Mouse (Mus musculus): ENCODE results near the gene Stard10. TPM values are rescaled to one million over a fixed set of nuclear protein-coding genes. Genes with fewer than 3 reads are reported as not detected.

The Stard10 gene
- polyA plus RNA-seq, 1 experiment, result 10.9 TPM

GRCm38 (mm10) chr7:101369666-101370065, 52.8 kb downstream of the Stard10 start:
- Histone ChIP-seq H3K27me3 (ENCODE audit: control insufficient read depth, insufficient read depth, insufficient read length) (no peaks in the 10 kb centered on the region), H3K79me2 (ENCODE audit: control insufficient read depth, insufficient read depth) (no peaks in the 10 kb centered on the region), H3K36me3 (ENCODE audit: control insufficient read depth, insufficient read depth) (no peaks in the 10 kb centered on the region), H3K4me3 (ENCODE audit: insufficient read depth, poor library complexity, severe bottlenecking) (no peak overlapping the region), H3ac (ENCODE audit: control insufficient read depth, insufficient read length, low read depth) (no peak overlapping the region), H3K79me3 (ENCODE audit: low read depth) (no peaks in the 10 kb centered on the region)
- TF ChIP-seq MYOD1 (IDR thresholded peaks at IDR 0.05; ENCODE audit: control insufficient read depth, insufficient read length, low read depth) (no peak), MYOG (IDR thresholded peaks at IDR 0.05; ENCODE audit: control insufficient read depth, extremely low read depth, insufficient read length) (no peak)

DNA sequence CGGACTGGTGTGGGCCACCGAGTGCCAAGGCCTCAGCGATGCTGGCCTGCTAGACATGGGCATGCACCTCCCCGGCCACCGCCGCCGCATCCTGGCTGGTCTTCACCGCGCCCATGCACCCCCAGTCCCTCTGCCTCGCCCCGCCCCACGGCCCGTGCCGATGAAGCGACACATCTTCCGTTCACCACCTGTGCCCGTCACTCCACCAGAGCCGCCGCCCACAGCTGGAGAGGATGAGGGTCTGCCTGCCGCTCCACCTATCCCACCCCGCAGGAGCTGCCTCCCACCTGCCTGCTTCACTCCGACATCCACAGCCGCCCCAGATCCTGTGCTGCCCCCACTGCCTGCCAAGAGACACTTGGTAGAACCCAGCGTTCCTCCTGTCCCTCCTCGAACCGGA, 56.2 kb downstream of the Stard10 start:
- H3K27me3 ChIP-seq (ENCODE audit: control insufficient read depth, insufficient read depth, insufficient read length), result no peaks in the 10 kb centered on the region
- H3K4me3 ChIP-seq (ENCODE audit: insufficient read depth, poor library complexity, severe bottlenecking), result no peak overlapping the region
- no peaks in the 10 kb centered on the region for H3K79me3 ChIP-seq (ENCODE audit: low read depth)
- no peaks in the 10 kb centered on the region for H3K36me3 ChIP-seq (ENCODE audit: control insufficient read depth, insufficient read depth)
- H3K79me2 ChIP-seq (ENCODE audit: control insufficient read depth, insufficient read depth), result no peaks in the 10 kb centered on the region
- TF ChIP-seq MAX (IDR thresholded peaks at IDR 0.05), result no peak
- no peak for TF ChIP-seq CTCF (IDR thresholded peaks at IDR 0.05; ENCODE audit: control insufficient read depth, insufficient read depth, insufficient read length)
- TF ChIP-seq MYOD1 (IDR thresholded peaks at IDR 0.05; ENCODE audit: control insufficient read depth, insufficient read length, low read depth), result peak; percentile 82
- TF ChIP-seq MYOG (IDR thresholded peaks at IDR 0.05; ENCODE audit: control insufficient read depth, extremely low read depth, insufficient read length), result no peak
- no peak overlapping the region for H3ac ChIP-seq (ENCODE audit: control insufficient read depth, insufficient read length, low read depth)

GRCm38 (mm10) chr7:101374155-101374554, 57.3 kb downstream of the Stard10 start:
- TF ChIP-seq MAX (IDR thresholded peaks at IDR 0.05), result no peak
- no peak for TF ChIP-seq MYOD1 (IDR thresholded peaks at IDR 0.05; ENCODE audit: control insufficient read depth, insufficient read length, low read depth)
- TF ChIP-seq CTCF (IDR thresholded peaks at IDR 0.05; ENCODE audit: control insufficient read depth, insufficient read depth, insufficient read length), result no peak
- no peak for TF ChIP-seq FOSL1 (IDR thresholded peaks at IDR 0.05; ENCODE audit: insufficient read depth, low read length, poor library complexity, severe bottlenecking)
- TF ChIP-seq MYOG (IDR thresholded peaks at IDR 0.05; ENCODE audit: control insufficient read depth, extremely low read depth, insufficient read length), result no peak
- TF ChIP-seq USF1 (IDR thresholded peaks at IDR 0.05; ENCODE audit: low read depth), result no peak
- TF ChIP-seq CEBPB (IDR thresholded peaks at IDR 0.05; ENCODE audit: low read depth), result no peak
- Histone ChIP-seq H3K4me3 (ENCODE audit: insufficient read depth, poor library complexity, severe bottlenecking) (no peak overlapping the region), H3K79me3 (ENCODE audit: low read depth) (no peaks in the 10 kb centered on the region), H3K79me2 (ENCODE audit: control insufficient read depth, insufficient read depth) (no peaks in the 10 kb centered on the region), H3K27me3 (ENCODE audit: control insufficient read depth, insufficient read depth, insufficient read length) (no peaks in the 10 kb centered on the region), H3K36me3 (ENCODE audit: control insufficient read depth, insufficient read depth) (no peaks in the 10 kb centered on the region), H3ac (ENCODE audit: control insufficient read depth, insufficient read length, low read depth) (no peak overlapping the region)

GRCm38 (mm10) chr7:101376701-101377340, 59.9 kb downstream of the Stard10 start:
- Histone ChIP-seq H3K36me3 (ENCODE audit: control insufficient read depth, insufficient read depth) (no peaks in the 10 kb centered on the region), H3K27me3 (ENCODE audit: control insufficient read depth, insufficient read depth, insufficient read length) (no peaks in the 10 kb centered on the region), H3K4me3 (ENCODE audit: insufficient read depth, poor library complexity, severe bottlenecking) (no peak overlapping the region), H3ac (ENCODE audit: control insufficient read depth, insufficient read length, low read depth) (no peak overlapping the region), H3K79me3 (ENCODE audit: low read depth) (no peaks in the 10 kb centered on the region), H3K79me2 (ENCODE audit: control insufficient read depth, insufficient read depth) (no peaks in the 10 kb centered on the region)
- TF ChIP-seq MAX (IDR thresholded peaks at IDR 0.05) (no peak), CTCF (IDR thresholded peaks at IDR 0.05; ENCODE audit: control insufficient read depth, insufficient read depth, insufficient read length) (no peak), MYOD1 (IDR thresholded peaks at IDR 0.05; ENCODE audit: control insufficient read depth, insufficient read length, low read depth) (no peak), USF1 (IDR thresholded peaks at IDR 0.05; ENCODE audit: low read depth) (no peak)

- Histone ChIP-seq H3K27me3 (ENCODE audit: control insufficient read depth, insufficient read depth, insufficient read length) (no peaks in the 10 kb centered on the region), H3K4me3 (ENCODE audit: insufficient read depth, poor library complexity, severe bottlenecking) (no peak overlapping the region), H3K79me2 (ENCODE audit: control insufficient read depth, insufficient read depth) (no peaks in the 10 kb centered on the region), H3K36me3 (ENCODE audit: control insufficient read depth, insufficient read depth) (no peaks in the 10 kb centered on the region), H3K79me3 (ENCODE audit: low read depth) (no peaks in the 10 kb centered on the region), H3ac (ENCODE audit: control insufficient read depth, insufficient read length, low read depth) (no peak overlapping the region)
- TF ChIP-seq MAX (IDR thresholded peaks at IDR 0.05) (no peak), MYOD1 (IDR thresholded peaks at IDR 0.05; ENCODE audit: control insufficient read depth, insufficient read length, low read depth) (no peak), CTCF (IDR thresholded peaks at IDR 0.05; ENCODE audit: control insufficient read depth, insufficient read depth, insufficient read length) (no peak), CEBPB (IDR thresholded peaks at IDR 0.05; ENCODE audit: low read depth) (no peak), USF1 (IDR thresholded peaks at IDR 0.05; ENCODE audit: low read depth) (no peak), MYOG (IDR thresholded peaks at IDR 0.05; ENCODE audit: control insufficient read depth, extremely low read depth, insufficient read length) (no peak), FOSL1 (IDR thresholded peaks at IDR 0.05; ENCODE audit: insufficient read depth, low read length, poor library complexity, severe bottlenecking) (no peak)
Measured at GRCm38 (mm10) chr7:101377741-101378262, 60.9 kb downstream of the Stard10 start.

- Histone ChIP-seq H3K27me3 (ENCODE audit: control insufficient read depth, insufficient read depth, insufficient read length) (no peaks in the 10 kb centered on the region), H3ac (ENCODE audit: control insufficient read depth, insufficient read length, low read depth) (no peak overlapping the region), H3K79me3 (ENCODE audit: low read depth) (no peaks in the 10 kb centered on the region), H3K79me2 (ENCODE audit: control insufficient read depth, insufficient read depth) (no peaks in the 10 kb centered on the region), H3K4me3 (ENCODE audit: insufficient read depth, poor library complexity, severe bottlenecking) (no peak overlapping the region), H3K36me3 (ENCODE audit: control insufficient read depth, insufficient read depth) (no peaks in the 10 kb centered on the region)
- TF ChIP-seq CTCF (IDR thresholded peaks at IDR 0.05; ENCODE audit: control insufficient read depth, insufficient read depth, insufficient read length) (no peak), USF1 (IDR thresholded peaks at IDR 0.05; ENCODE audit: low read depth) (no peak), MYOG (IDR thresholded peaks at IDR 0.05; ENCODE audit: control insufficient read depth, extremely low read depth, insufficient read length) (no peak), FOSL1 (IDR thresholded peaks at IDR 0.05; ENCODE audit: insufficient read depth, low read length, poor library complexity, severe bottlenecking) (no peak), MAX (IDR thresholded peaks at IDR 0.05) (no peak), MYOD1 (IDR thresholded peaks at IDR 0.05; ENCODE audit: control insufficient read depth, insufficient read length, low read depth) (no peak), CEBPB (IDR thresholded peaks at IDR 0.05; ENCODE audit: low read depth) (no peak)
Measured at GRCm38 (mm10) chr7:101378285-101378684, 61.4 kb downstream of the Stard10 start.

All from C2C12 (cell line).